Mouse (Mus musculus) erythroblast, embryonic 14.5 days (primary cell): ENCODE data around the gene Ube2q1.

Experiments used
- GATA1 ChIP-seq: IDR thresholded peaks from 2 replicates; pipeline ENCODE4 v1.6.1; 2012; ENCODE audit warnings: low read length, inconsistent platforms, mixed read lengths
- TAL1 ChIP-seq: IDR thresholded peaks from 3 replicates; pipeline ENCODE4 v1.6.1; 2012; ENCODE audit warnings: low read length, inconsistent platforms, mixed read lengths

- no peak for TF ChIP-seq TAL1
- no peak for TF ChIP-seq GATA1
Measured at GRCm38 (mm10) chr3:89818605-89819004, 45.2 kb downstream of the Ube2q1 start.
